Mouse (Mus musculus): ENCODE results near the gene 4931422A03Rik.

DNA sequence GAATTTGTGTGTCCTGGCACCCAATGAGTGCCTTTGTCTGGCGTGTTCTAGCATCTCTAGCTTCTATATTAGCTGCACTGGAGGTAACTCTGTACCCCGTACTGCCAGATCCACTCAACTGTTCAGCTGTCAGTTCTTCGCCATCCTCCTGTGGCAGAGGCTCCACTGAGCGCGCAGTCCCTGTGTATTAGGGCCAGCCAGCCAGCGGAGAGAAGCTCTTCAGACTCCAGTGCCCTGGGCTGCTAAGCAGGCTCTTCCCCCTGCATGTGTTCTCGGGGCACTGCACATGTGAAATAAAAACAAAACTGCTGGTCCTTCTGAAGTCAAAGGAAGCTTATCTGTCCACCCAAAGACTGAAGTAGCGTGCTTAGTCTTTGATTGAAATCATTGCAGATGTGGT is 50.9 kb downstream of the 4931422A03Rik start:
- TF ChIP-seq MAX (IDR thresholded peaks at IDR 0.05; ENCODE audit: low read length): no peak
- no peak for TF ChIP-seq POLR2A (IDR thresholded peaks at IDR 0.05; ENCODE audit: control insufficient read depth in 1 of 2, insufficient read depth in 1 of 2, low read depth in 1 of 2, low read length in 2 of 2, poor library complexity in 1 of 2)
- no peak for TF ChIP-seq CTCF (IDR thresholded peaks at IDR 0.05 in 2 of 3, conservative IDR thresholded peaks at IDR 0.05 in 1 of 3; ENCODE audit: control insufficient read depth in 1 of 3, insufficient read depth in 1 of 3, low read depth in 2 of 3, low read length in 3 of 3, poor library complexity in 1 of 3, severe bottlenecking in 1 of 3)
- no peak for TF ChIP-seq TAL1 (IDR thresholded peaks at IDR 0.05; ENCODE audit: low read length)
- no peak for TF ChIP-seq MAFK (IDR thresholded peaks at IDR 0.05; ENCODE audit: borderline replicate concordance, low read depth, low read length)
- no peak for TF ChIP-seq EP300 (IDR thresholded peaks at IDR 0.05; ENCODE audit: low read depth in 1 of 2, low read length in 2 of 2)
